Mouse (Mus musculus): Measurements from ENCODE around the gene Tnnt3. TPM values are rescaled to one million over a fixed set of nuclear protein-coding genes. Genes with fewer than 3 reads are reported as not detected.

The Tnnt3 gene
- total and polyA plus RNA-seq, 3 experiments, result not detected

DNA sequence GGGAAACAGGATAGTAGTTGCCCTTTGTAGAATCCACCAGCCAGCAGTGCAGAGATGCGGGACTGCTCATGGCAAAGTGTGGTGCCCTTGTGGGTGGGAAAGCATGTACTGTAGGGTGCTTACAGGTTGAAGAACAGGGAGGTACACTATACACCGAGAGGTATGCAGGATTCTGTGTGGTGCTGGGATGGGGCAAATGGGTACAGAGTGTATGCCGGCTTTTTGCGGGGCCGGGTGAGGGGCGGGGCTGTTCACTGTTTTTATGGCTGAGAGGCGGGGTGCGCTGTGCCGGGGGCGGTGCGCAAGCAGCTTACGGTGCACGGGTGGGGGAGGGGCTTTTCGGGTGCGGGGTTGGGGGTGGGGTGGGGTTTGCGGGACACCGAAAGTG, 34.0 kb downstream of the Tnnt3 start, which contains the start of gene Mrpl23:
Mrpl23 (plus strand) TSS at position 16 of the 388 bp plus-strand sequence.
- Histone ChIP-seq H3K79me2 (ENCODE audit: control insufficient read depth, insufficient read depth, low read length, poor library complexity) (peaks cover 4% of the 10 kb centered on the region; the same call in 1 of the 2 replicates), H3K9ac (ENCODE audit: control insufficient read depth, low read depth, low read length, poor library complexity, severe bottlenecking) (peak within 1 kb of the TSS; percentile 81), H3K27me3 (ENCODE audit: control insufficient read depth in 1 of 2, insufficient read depth in 2 of 2, low read length in 2 of 2) (no peaks in the 10 kb centered on the region; a peak in 3 of 4 replicates), H3K27ac (ENCODE audit: control insufficient read depth, low read depth, low read length) (peak within 1 kb of the TSS; percentile 22), H3K36me3 (ENCODE audit: control insufficient read depth in 1 of 2, insufficient read depth in 2 of 2, low read length in 2 of 2) (peaks cover 0 to 6% of the 10 kb centered on the region in 2 experiments; a peak in 2 of 4 replicates), H3K4me3 (ENCODE audit: control insufficient read depth in 1 of 2, insufficient read depth in 1 of 2, low read depth in 2 of 2, low read length in 2 of 2) (peak within 1 kb of the TSS; percentile 50 to 70), H3K9me3 (replicated peaks; ENCODE audit: insufficient read depth, low read length) (no peaks in the 10 kb centered on the region), H3K4me1 (ENCODE audit: control insufficient read depth in 1 of 2, insufficient read depth in 2 of 2, low read length in 2 of 2) (peaks cover 4 to 7% of the 10 kb centered on the region in 2 experiments; a peak in 3 of 4 replicates)
- TF ChIP-seq TBP (IDR thresholded peaks at IDR 0.05; ENCODE audit: low read depth, low read length), result no peak
- no peak for TF ChIP-seq MAFK (IDR thresholded peaks at IDR 0.05; ENCODE audit: borderline replicate concordance, low read depth, low read length)
- TF ChIP-seq MYC (IDR thresholded peaks at IDR 0.05; ENCODE audit: low read depth, low read length), result no peak
- no peak for TF ChIP-seq E2F4 (IDR thresholded peaks at IDR 0.05; ENCODE audit: borderline replicate concordance, low read depth, low read length)
- no peak for TF ChIP-seq TAL1 (IDR thresholded peaks at IDR 0.05; ENCODE audit: low read length)
- no peak for TF ChIP-seq MYB (IDR thresholded peaks at IDR 0.05; ENCODE audit: low read depth, low read length)
- no peak for TF ChIP-seq CHD2 (IDR thresholded peaks at IDR 0.05; ENCODE audit: low read length)
- TF ChIP-seq ZNF384 (IDR thresholded peaks at IDR 0.05; ENCODE audit: low read depth, low read length), result no peak
- TF ChIP-seq GABPA (IDR thresholded peaks at IDR 0.05; ENCODE audit: low read depth, low read length), result no peak
- no peak for TF ChIP-seq POLR2AphosphoS5 (IDR thresholded peaks at IDR 0.05; ENCODE audit: borderline replicate concordance, low read depth, low read length)
- no peak for TF ChIP-seq POLR2AphosphoS2 (IDR thresholded peaks at IDR 0.05; ENCODE audit: low read length)
- no peak for TF ChIP-seq NRF1 (IDR thresholded peaks at IDR 0.05; ENCODE audit: insufficient read depth, low read depth, low read length, poor library complexity, severe bottlenecking)
- DNase-seq (ENCODE audit: low read depth, low spot score), result no peak

DNA sequence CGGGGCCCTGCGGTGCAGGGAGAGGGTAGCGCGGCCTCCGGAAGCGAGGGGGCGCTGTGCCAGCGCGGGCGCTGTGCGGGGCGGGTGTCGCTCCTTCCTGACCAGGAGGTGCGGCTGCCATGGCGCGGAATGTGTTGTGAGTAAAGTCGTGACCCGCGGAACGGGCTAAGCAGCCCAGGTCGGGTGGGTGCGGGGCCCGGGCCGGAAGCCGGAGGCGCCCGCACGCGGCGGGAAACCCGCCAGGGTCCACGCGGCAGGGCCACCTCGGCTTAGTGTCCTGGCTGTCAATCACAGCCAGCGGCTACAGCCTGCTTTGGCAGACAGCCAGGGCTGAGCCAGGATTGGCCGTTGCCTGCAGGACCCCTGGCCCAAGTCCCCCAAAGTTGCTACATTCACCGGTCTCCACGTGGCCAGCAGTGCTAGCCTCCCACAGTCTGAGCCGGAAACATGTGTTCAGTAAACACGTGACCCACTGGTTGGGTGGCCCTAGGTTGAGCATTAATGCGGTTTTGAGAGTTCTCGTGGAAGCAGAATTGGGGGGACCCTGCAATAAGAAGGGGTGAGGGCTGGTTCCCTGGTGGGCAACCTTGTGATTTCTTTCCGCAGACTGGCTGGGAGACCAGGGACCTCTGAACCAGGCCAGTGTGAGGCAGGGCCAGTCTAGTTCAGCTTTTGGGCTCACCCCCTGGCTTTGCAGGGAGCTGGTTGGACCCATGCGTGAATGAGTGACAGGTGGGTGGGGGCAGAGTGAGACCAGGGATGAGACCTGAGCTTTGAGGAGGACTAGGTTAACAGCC, 34.6 kb downstream of the Tnnt3 start:
- peak; percentile 85 for DNase-seq (ENCODE audit: low read depth, low spot score)
- Histone ChIP-seq H3K27me3 (ENCODE audit: control insufficient read depth in 1 of 2, insufficient read depth in 2 of 2, low read length in 2 of 2) (no peaks in the 10 kb centered on the region; a peak in 2 of 4 replicates), H3K9me3 (replicated peaks; ENCODE audit: insufficient read depth, low read length) (no peaks in the 10 kb centered on the region), H3K4me1 (ENCODE audit: control insufficient read depth in 1 of 2, insufficient read depth in 2 of 2, low read length in 2 of 2) (peaks cover 4 to 7% of the 10 kb centered on the region in 2 experiments; a peak in 3 of 4 replicates), H3K79me2 (ENCODE audit: control insufficient read depth, insufficient read depth, low read length, poor library complexity) (peaks cover 4% of the 10 kb centered on the region; the same call in 1 of the 2 replicates), H3K36me3 (ENCODE audit: control insufficient read depth in 1 of 2, insufficient read depth in 2 of 2, low read length in 2 of 2) (peaks cover 0 to 6% of the 10 kb centered on the region in 2 experiments; a peak in 2 of 4 replicates), H3K27ac (ENCODE audit: control insufficient read depth, low read depth, low read length) (peak overlapping the region; percentile 22), H3K9ac (ENCODE audit: control insufficient read depth, low read depth, low read length, poor library complexity, severe bottlenecking) (peak overlapping the region; percentile 81), H3K4me3 (ENCODE audit: control insufficient read depth in 1 of 2, insufficient read depth in 1 of 2, low read depth in 2 of 2, low read length in 2 of 2) (peak overlapping the region; percentile 50 to 70)
- TF ChIP-seq ZNF384 (IDR thresholded peaks at IDR 0.05; ENCODE audit: low read depth, low read length) (no peak), TBP (IDR thresholded peaks at IDR 0.05; ENCODE audit: low read depth, low read length) (no peak), ETS1 (IDR thresholded peaks at IDR 0.05; ENCODE audit: low read depth, low read length) (peak; percentile 76), JUND (IDR thresholded peaks at IDR 0.05; ENCODE audit: low read depth, low read length) (no peak), CHD2 (IDR thresholded peaks at IDR 0.05; ENCODE audit: low read length) (no peak), POLR2AphosphoS2 (IDR thresholded peaks at IDR 0.05; ENCODE audit: low read length) (peak; percentile 55; the same call in 1 of the 2 replicates), KAT2A (conservative IDR thresholded peaks at IDR 0.05; ENCODE audit: low read depth, low read length) (no peak; the same call in 1 of the 2 replicates), BHLHE40 (IDR thresholded peaks at IDR 0.05; ENCODE audit: borderline replicate concordance, low read depth, low read length) (peak; percentile 87), MAX (IDR thresholded peaks at IDR 0.05; ENCODE audit: low read length) (peak; percentile 99), SIN3A (IDR thresholded peaks at IDR 0.05; ENCODE audit: low read length) (peak; percentile 95), GATA1 (IDR thresholded peaks at IDR 0.05; ENCODE audit: low read depth, low read length) (no peak), NRF1 (IDR thresholded peaks at IDR 0.05; ENCODE audit: insufficient read depth, low read depth, low read length, poor library complexity, severe bottlenecking) (no peak), RAD21 (IDR thresholded peaks at IDR 0.05; ENCODE audit: low read depth, low read length) (no peak), SMC3 (IDR thresholded peaks at IDR 0.05; ENCODE audit: low read depth, low read length) (no peak), NELFE (IDR thresholded peaks at IDR 0.05; ENCODE audit: low read depth, low read length) (peak; percentile 71; the same call in 1 of the 2 replicates), POLR2A (IDR thresholded peaks at IDR 0.05; ENCODE audit: control insufficient read depth in 1 of 2, insufficient read depth in 1 of 2, low read depth in 1 of 2, low read length in 2 of 2, poor library complexity in 1 of 2) (peak; percentile 34 to 65; a peak in 3 of 4 replicates), ZKSCAN1 (IDR thresholded peaks at IDR 0.05; ENCODE audit: low read depth, low read length) (no peak), MEF2A (IDR thresholded peaks at IDR 0.05; ENCODE audit: extremely low read depth, insufficient replicate concordance, low read depth, low read length, poor library complexity, severe bottlenecking) (no peak), USF2 (IDR thresholded peaks at IDR 0.05; ENCODE audit: borderline replicate concordance in 1 of 2, insufficient read depth in 1 of 2, low read depth in 1 of 2, low read length in 2 of 2) (peak; percentile 35 to 80; a peak in 3 of 4 replicates), ZMIZ1 (IDR thresholded peaks at IDR 0.05; ENCODE audit: low read depth, low read length) (no peak), MAZ (IDR thresholded peaks at IDR 0.05; ENCODE audit: low read depth, low read length) (0 out of 2 replicates have a peak, but pooled peaks have one; percentile 42), MYB (IDR thresholded peaks at IDR 0.05; ENCODE audit: low read depth, low read length) (no peak)
